Comparison of ENCODE assay signal across 10 mouse cellular contexts in genomic region chr7:83201126-83201686, GRCm38 (mm10).
DNase-seq lines count a peak whose midpoint lies in the region; ATAC-seq lines count a peak whose summit lies in the region.
"Had no signal": no experiment of that assay in that cellular context is flagged by ENCODE, and none has a peak within 500 bp of the region (broad histone marks: within the 10 kb centered on the region; RNA-seq: fewer than 3 reads in every experiment).

No protein-coding gene starts in this region.

- WGBS in intestine, embryonic 15.5 days: 57% methylated on average over 7 of the region's 7 CpGs
- WGBS in intestine, embryonic 16.5 days: 55% methylated on average over 7 of the region's 7 CpGs
- whole genome bisulfite sequencing in embryonic facial prominence, embryonic 10.5 days: 67% methylated on average over 7 of the region's 7 CpGs
- 24% methylated on average over 7 of the region's 7 CpGs for WGBS in forebrain, embryonic 15.5 days
- 40% methylated on average over 7 of the region's 7 CpGs for WGBS in midbrain, embryonic 11.5 days

- H3K27ac ChIP-seq in intestine, embryonic 15.5 days: peak overlapping the region; percentile 52; the same call in 1 of the 2 replicates
- H3K27ac ChIP-seq in intestine, embryonic 16.5 days (ENCODE audit: low read length): no peak overlapping the region
- H3K27ac ChIP-seq in embryonic facial prominence, embryonic 10.5 days (replicated peaks): peak overlapping the region; percentile 81
- peak overlapping the region; percentile 97 for H3K27ac ChIP-seq in forebrain, embryonic 15.5 days (replicated peaks)
- peak overlapping the region; percentile 82 for H3K27ac ChIP-seq in midbrain, embryonic 11.5 days (ENCODE audit: low read depth, low read length)

- no peak for DNase-seq in embryonic facial prominence, embryonic 10.5 days (ENCODE audit: low spot score)
- peak; percentile 91 for DNase-seq in midbrain, embryonic 11.5 days (ENCODE audit: low spot score, missing footprints)
- DNase-seq in cerebellum, adult 11-12 months: no peak
- DNase-seq in Muller cell, postnatal 12 days (ENCODE audit: inconsistent ontology term): no peak
- DNase-seq in T-cell, adult 2 months (ENCODE audit: low spot score): no peak
- DNase-seq: liver, postnatal 0 days had no signal

- no peaks in the 10 kb centered on the region for H3K27me3 ChIP-seq in intestine, embryonic 15.5 days (replicated peaks)
- no peaks in the 10 kb centered on the region for H3K27me3 ChIP-seq in intestine, embryonic 16.5 days (replicated peaks; ENCODE audit: control insufficient read depth, insufficient read depth, low read length)
- H3K27me3 ChIP-seq in embryonic facial prominence, embryonic 10.5 days (replicated peaks; ENCODE audit: low read depth, poor library complexity, severe bottlenecking): peaks cover 17% of the 10 kb centered on the region; the same call in 1 of the 2 replicates
- no peaks in the 10 kb centered on the region for H3K27me3 ChIP-seq in forebrain, embryonic 15.5 days
- H3K27me3 ChIP-seq in midbrain, embryonic 11.5 days (ENCODE audit: control insufficient read depth, insufficient read depth, low read length): no peaks in the 10 kb centered on the region
- H3K27me3 ChIP-seq: CH12.LX had no signal

- no peak overlapping the region for H3K9ac ChIP-seq in intestine, embryonic 15.5 days
- no peak overlapping the region for H3K9ac ChIP-seq in intestine, embryonic 16.5 days (ENCODE audit: low read depth, low read length)
- H3K9ac ChIP-seq in forebrain, embryonic 15.5 days (replicated peaks): peak overlapping the region; percentile 48; the same call in 1 of the 2 replicates
- peak overlapping the region; percentile 56 for H3K9ac ChIP-seq in midbrain, embryonic 11.5 days (ENCODE audit: low read length)
- H3K9ac ChIP-seq: liver, postnatal 0 days had no signal

- no peak overlapping the region for H3K4me2 ChIP-seq in intestine, embryonic 15.5 days (replicated peaks)
- H3K4me2 ChIP-seq in intestine, embryonic 16.5 days (ENCODE audit: low read depth, low read length): no peak overlapping the region
- H3K4me2 ChIP-seq in forebrain, embryonic 15.5 days (replicated peaks): peak overlapping the region; percentile 48
- H3K4me2 ChIP-seq in midbrain, embryonic 11.5 days: no peak overlapping the region; the same call in 1 of the 2 replicates

- peaks cover 12% of the 10 kb centered on the region; the same call in 1 of the 2 replicates for H3K4me1 ChIP-seq in intestine, embryonic 15.5 days (replicated peaks)
- peaks cover 14% of the 10 kb centered on the region for H3K4me1 ChIP-seq in intestine, embryonic 16.5 days (ENCODE audit: control insufficient read depth, insufficient read depth, low read length)
- peaks cover 63% of the 10 kb centered on the region for H3K4me1 ChIP-seq in embryonic facial prominence, embryonic 10.5 days
- H3K4me1 ChIP-seq in forebrain, embryonic 15.5 days: peaks cover 49% of the 10 kb centered on the region
- peaks cover 27% of the 10 kb centered on the region for H3K4me1 ChIP-seq in midbrain, embryonic 11.5 days (ENCODE audit: control insufficient read depth, insufficient read depth, low read length)

- H3K9me3 ChIP-seq in intestine, embryonic 15.5 days: no peaks in the 10 kb centered on the region
- no peaks in the 10 kb centered on the region for H3K9me3 ChIP-seq in intestine, embryonic 16.5 days (ENCODE audit: control insufficient read depth, low read length)
- H3K9me3 ChIP-seq in embryonic facial prominence, embryonic 10.5 days: no peaks in the 10 kb centered on the region
- H3K9me3 ChIP-seq in forebrain, embryonic 15.5 days: no peaks in the 10 kb centered on the region
- no peaks in the 10 kb centered on the region for H3K9me3 ChIP-seq in midbrain, embryonic 11.5 days (ENCODE audit: control insufficient read depth, low read length)

- H3K36me3 ChIP-seq in intestine, embryonic 15.5 days: no peaks in the 10 kb centered on the region
- no peaks in the 10 kb centered on the region for H3K36me3 ChIP-seq in intestine, embryonic 16.5 days (ENCODE audit: control insufficient read depth, insufficient read depth, low read length)
- H3K36me3 ChIP-seq in embryonic facial prominence, embryonic 10.5 days (replicated peaks): no peaks in the 10 kb centered on the region
- no peaks in the 10 kb centered on the region for H3K36me3 ChIP-seq in forebrain, embryonic 15.5 days
- no peaks in the 10 kb centered on the region for H3K36me3 ChIP-seq in midbrain, embryonic 11.5 days (ENCODE audit: control insufficient read depth, insufficient read depth, low read length)

- no peak overlapping the region for H3K4me3 ChIP-seq in intestine, embryonic 15.5 days (replicated peaks)
- H3K4me3 ChIP-seq in intestine, embryonic 16.5 days (ENCODE audit: low read length): no peak overlapping the region
- H3K4me3 ChIP-seq in embryonic facial prominence, embryonic 10.5 days: no peak overlapping the region; the same call in 1 of the 2 replicates
- peak overlapping the region; percentile 21; the same call in 1 of the 2 replicates for H3K4me3 ChIP-seq in forebrain, embryonic 15.5 days
- no peak overlapping the region for H3K4me3 ChIP-seq in midbrain, embryonic 11.5 days (ENCODE audit: low read depth, low read length)

- no peak for ATAC-seq in intestine, embryonic 15.5 days
- ATAC-seq in intestine, embryonic 16.5 days: no peak
- peak; percentile 38 for ATAC-seq in forebrain, embryonic 15.5 days (replicated peaks)
- peak; percentile 82 for ATAC-seq in midbrain, embryonic 11.5 days (ENCODE audit: low FRiP score)
- ATAC-seq: liver, postnatal 0 days had no signal

Comparison
In these comparisons a context has a peak if more than half of its experiments do, and no peak if none do; other contexts are left out.
1. ATAC-seq: peak in forebrain, embryonic 15.5 days (single experiment) and midbrain, embryonic 11.5 days (single experiment); none in intestine, embryonic 15.5 days (single experiment) and intestine, embryonic 16.5 days (single experiment).
2. H3K9ac ChIP-seq: peak in forebrain, embryonic 15.5 days (single experiment) and midbrain, embryonic 11.5 days (single experiment); none in intestine, embryonic 15.5 days (single experiment) and intestine, embryonic 16.5 days (single experiment).